Mouse (Mus musculus) CD4-positive, CD25-positive, alpha-beta regulatory T cell, adult 9 weeks (primary cell): ENCODE measurements around the gene Apol11a. TPM values are rescaled to one million over a fixed set of nuclear protein-coding genes. Genes with fewer than 3 reads are reported as not detected.

Source experiments
- polyA plus RNA-seq: library from polyadenylated mRNA; unstranded; fragments of 100-300 nt; shearing (Covaris generic); gene quantifications from one replicate; pipeline ENCODE4 v1.2.1, GENCODE M21; 2017

The Apol11a gene
- polyA plus RNA-seq, result not detected

DNA sequence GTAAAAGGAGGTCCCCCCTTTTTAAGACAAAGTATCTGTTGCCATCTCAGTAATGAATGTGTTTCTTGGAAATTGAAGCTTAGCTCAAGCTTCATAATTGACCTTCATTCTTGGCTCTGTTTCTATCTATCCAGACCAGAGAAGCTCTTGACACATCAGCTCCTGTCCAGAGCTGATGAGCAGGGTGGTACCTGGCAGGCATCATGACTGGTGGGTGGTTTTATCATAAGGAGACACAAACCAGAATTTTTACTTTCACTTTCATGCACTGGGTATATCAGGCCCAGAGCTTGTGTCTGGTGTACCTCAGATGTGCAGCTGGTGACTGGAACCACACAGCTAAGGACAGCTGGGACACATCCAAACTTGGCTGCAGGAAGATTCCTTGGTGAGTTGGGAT, at the start of gene Apol11a:
Gene Apol11a, plus strand, starts transcription at position 306 of the 400 bp plus-strand sequence.

DNA sequence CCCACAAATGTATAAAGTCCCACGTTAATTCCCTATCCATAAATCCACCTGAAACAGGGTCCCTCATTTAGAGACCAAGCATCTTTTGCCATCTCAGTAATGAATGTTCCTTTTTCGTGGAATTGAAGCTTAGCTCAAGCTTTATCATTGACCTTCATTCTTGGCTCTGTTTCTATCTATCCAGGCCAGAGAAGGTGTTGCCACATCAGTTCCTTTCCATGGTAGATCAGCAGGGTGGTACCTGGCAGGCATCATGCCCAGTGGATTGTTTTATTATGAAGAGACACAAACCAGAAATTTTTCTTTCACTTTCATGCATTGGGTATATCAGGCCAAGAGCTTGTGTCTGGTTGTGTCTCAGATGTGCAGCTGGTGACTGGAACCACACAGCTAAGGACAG, 31.4 kb upstream of the Apol11a start, which contains the start of gene Apol10a:
Gene Apol10a, plus strand, starts transcription at position 355 of the 400 bp plus-strand sequence.

DNA sequence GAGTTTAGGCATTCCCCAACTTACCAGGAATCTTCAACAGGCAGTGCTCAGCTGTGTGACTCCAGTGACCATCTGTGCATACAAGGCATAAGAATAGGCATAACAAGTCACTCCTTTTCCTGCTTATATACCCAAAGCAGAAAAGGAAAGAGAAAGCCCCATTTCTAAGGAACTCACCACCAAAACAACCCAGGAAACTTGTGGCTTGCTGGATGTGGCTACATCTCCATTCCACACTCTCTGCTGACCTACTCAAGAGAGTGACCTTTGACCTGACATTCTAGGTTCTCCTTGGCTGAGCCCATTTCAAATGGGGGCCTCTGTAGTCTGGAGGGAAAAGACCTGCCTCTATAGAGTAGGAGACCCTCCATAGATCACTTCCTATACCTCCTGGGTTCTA, 25.1 kb downstream of the Apol11a start, which contains the start of gene Apol7c:
Gene Apol7c, minus strand, starts transcription at position 101 of the 400 bp plus-strand sequence.

DNA sequence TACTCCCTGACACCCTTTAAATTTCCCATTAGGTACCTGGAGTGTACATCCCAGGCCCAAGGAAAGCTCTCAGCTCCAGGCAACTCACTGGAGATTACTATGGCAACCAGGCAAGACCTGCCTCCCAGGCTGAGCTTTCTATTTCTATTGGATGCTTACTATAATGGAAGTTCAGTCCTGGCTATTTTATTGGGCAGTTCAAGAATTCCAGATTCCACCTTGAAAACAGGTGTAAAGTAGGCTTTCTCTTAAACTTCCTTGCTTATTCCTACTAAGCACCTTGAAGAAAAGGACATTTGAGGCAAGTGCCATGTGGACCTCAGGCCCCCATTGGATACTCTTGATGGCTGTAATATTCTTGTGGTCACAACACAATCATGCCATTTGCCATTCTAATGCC, 53.7 kb downstream of the Apol11a start, which contains the start of gene 1700025B11Rik:
Gene 1700025B11Rik, minus strand, starts transcription at position 101 of the 400 bp plus-strand sequence.

Other genes with a start within 250 kb of the Apol11a start
- not detected for gene Rbfox2, start 201.3 kb upstream of the Apol11a start, polyA plus RNA-seq
- not detected for gene Apol7a, start 109.2 kb upstream of the Apol11a start, polyA plus RNA-seq
- gene Apol9a, start 97.1 kb upstream of the Apol11a start, polyA plus RNA-seq, result 3.5 TPM
- gene Apol7b, start 60.8 kb upstream of the Apol11a start, polyA plus RNA-seq, result 1.2 TPM
- gene Apol10a, start 31.2 kb upstream of the Apol11a start, polyA plus RNA-seq, result not detected
- 0.26 TPM for gene Apol7c, start 25.0 kb downstream of the Apol11a start, polyA plus RNA-seq
- not detected for gene 1700025B11Rik, start 53.6 kb downstream of the Apol11a start, polyA plus RNA-seq
- gene Apol10b, start 87.9 kb downstream of the Apol11a start, polyA plus RNA-seq, result 3.7 TPM
- not detected for gene Gm36245, start 91.0 kb downstream of the Apol11a start, polyA plus RNA-seq
- gene Apol11b, start 135.0 kb downstream of the Apol11a start, polyA plus RNA-seq, result not detected
- gene Apol7e, start 190.6 kb downstream of the Apol11a start, polyA plus RNA-seq, result 97.9 TPM
- 20.9 TPM for gene Apol9b, start 220.8 kb downstream of the Apol11a start, polyA plus RNA-seq
- 0.78 TPM for gene Apol8, start 248.7 kb downstream of the Apol11a start, polyA plus RNA-seq